Comparison of ENCODE assay signal across 21 mouse cellular contexts in genomic region chr9:71323303-71323952, GRCm38 (mm10).
"Had no signal": no experiment of that assay in that cellular context is flagged by ENCODE, and none has a peak within 500 bp of the region (broad histone marks: within the 10 kb centered on the region; RNA-seq: fewer than 3 reads in every experiment).

No protein-coding gene starts in this region.

- DNase-seq: gastrocnemius, postnatal 25 days; heart, postnatal 4 days; kidney, adult 18-20 months; kidney, adult 8-10 months; kidney, postnatal 14 days; kidney, postnatal 4 days had no signal

- H3K9ac ChIP-seq: heart, embryonic 12.5 days; hindbrain, embryonic 12.5 days; hindbrain, embryonic 14.5 days; intestine, embryonic 15.5 days; limb, embryonic 15.5 days; liver, embryonic 12.5 days; liver, embryonic 14.5 days had no signal

- ATAC-seq: forebrain, embryonic 16.5 days; hindbrain, embryonic 16.5 days; inflammation-experienced regulatory T-cells, adult 6 months; intestine, embryonic 15.5 days; intestine, postnatal 0 days; liver, embryonic 12.5 days had no signal

- H3K4me1 ChIP-seq: hindbrain, embryonic 12.5 days; liver, embryonic 12.5 days had no signal

- H3K4me2 ChIP-seq: heart, embryonic 12.5 days; hindbrain, embryonic 12.5 days; hindbrain, embryonic 14.5 days; intestine, embryonic 15.5 days; limb, embryonic 15.5 days; liver, embryonic 12.5 days had no signal

- H3K4me3 ChIP-seq: heart, embryonic 10.5 days; heart, embryonic 12.5 days; hindbrain, embryonic 10.5 days; hindbrain, embryonic 12.5 days; intestine, embryonic 15.5 days; layer of hippocampus, adult 2 months; left cerebral cortex, adult 2 months; limb, embryonic 15.5 days; liver, embryonic 12.5 days had no signal

- H3K36me3 ChIP-seq: heart, embryonic 10.5 days; heart, embryonic 12.5 days; hindbrain, embryonic 10.5 days; hindbrain, embryonic 12.5 days; intestine, embryonic 15.5 days; limb, embryonic 15.5 days; liver, embryonic 12.5 days had no signal

- H3K27ac ChIP-seq: heart, embryonic 10.5 days; hindbrain, embryonic 10.5 days; hindbrain, embryonic 12.5 days; hindbrain, embryonic 14.5 days; intestine, embryonic 15.5 days; layer of hippocampus, adult 2 months; left cerebral cortex, adult 2 months; limb, embryonic 15.5 days; liver, embryonic 12.5 days; liver, embryonic 14.5 days had no signal

- H3K27me3 ChIP-seq: hindbrain, embryonic 12.5 days; intestine, embryonic 15.5 days; liver, embryonic 12.5 days had no signal

- H3K9me3 ChIP-seq: heart, embryonic 10.5 days; heart, embryonic 12.5 days; hindbrain, embryonic 10.5 days; hindbrain, embryonic 12.5 days; intestine, embryonic 15.5 days; limb, embryonic 15.5 days; liver, embryonic 12.5 days had no signal
